Mouse (Mus musculus) embryonic facial prominence, embryonic 13.5 days (tissue): ENCODE results near the gene Plcl2. TPM values are rescaled to one million over a fixed set of nuclear protein-coding genes. Genes with fewer than 3 reads are reported as not detected.

Source experiments
- ATAC-seq: fragments of 200-750 bp; cut with Nextera tagmentation; 2 replicates; pipeline ENCODE4 v1.8.0; 2017; ENCODE audit warnings: low read depth; ENCODE audit not compliant: insufficient number of reproducible peaks, insufficient read depth, low FRiP score, low TSS enrichment
- H3K27ac ChIP-seq: fragments of 300-500 bp; sonication (generic); 2 replicates; pipeline ENCODE4 v1.5.1; 2015; ENCODE audit warnings: moderate library complexity, mild to moderate bottlenecking, inconsistent platforms
- H3K27me3 ChIP-seq: fragments of 300-500 bp; sonication (generic); 2 replicates; pipeline ENCODE4 v1.6.1; 2015; ENCODE audit warnings: mild to moderate bottlenecking, inconsistent platforms
- H3K36me3 ChIP-seq: fragments of 300-500 bp; sonication (generic); 2 replicates; pipeline ENCODE4 v1.6.1; 2015; ENCODE audit warnings: mild to moderate bottlenecking, inconsistent platforms
- H3K4me1 ChIP-seq: fragments of 300-500 bp; sonication (generic); 2 replicates; pipeline ENCODE4 v1.6.1; 2015; ENCODE audit warnings: inconsistent platforms
- H3K4me2 ChIP-seq: fragments of 300-500 bp; sonication (generic); 2 replicates; pipeline ENCODE4 v1.6.1; 2015; ENCODE audit warnings: moderate library complexity, mild to moderate bottlenecking, inconsistent platforms
- H3K4me3 ChIP-seq: fragments of 300-500 bp; sonication (generic); 2 replicates; pipeline ENCODE4 v1.5.1; 2015; ENCODE audit warnings: mild to moderate bottlenecking, inconsistent platforms
- H3K9ac ChIP-seq: fragments of 300-500 bp; sonication (generic); 2 replicates; pipeline ENCODE4 v1.6.1; 2015; ENCODE audit warnings: mild to moderate bottlenecking, inconsistent platforms
- H3K9me3 ChIP-seq: fragments of 300-500 bp; sonication (generic); 2 replicates; pipeline ENCODE4 v1.6.1; 2016; ENCODE audit warnings: inconsistent platforms
- WGBS: fragments of 180-500 bp; shearing (Covaris S2); methylation state at CpG from one replicate; pipeline ENCODE4 v1.1.7; 2015; ENCODE audit warnings: mixed read lengths; 5-methylcytosine and 5-hydroxymethylcytosine counted together
- polyA plus RNA-seq: library from polyadenylated mRNA; unstranded; fragments of >200 nt; fragmentation: Nextera tagmentation; extraction: Ambion mirVana; gene quantifications from 2 replicates; pipeline ENCODE4 v1.2.1, GENCODE M21; 2015

The Plcl2 gene
- polyA plus RNA-seq, 1 experiment from 2014 or later: 4.3 TPM

GRCm38 (mm10) chr17:50731876-50732275 lies 222.7 kb downstream of the Plcl2 start:
- no peak for ATAC-seq
- peaks cover 18% of the 10 kb centered on the region for H3K36me3 ChIP-seq
- H3K4me2 ChIP-seq: no peak overlapping the region
- no peak overlapping the region for H3K27ac ChIP-seq
- H3K27me3 ChIP-seq: no peaks in the 10 kb centered on the region
- H3K4me3 ChIP-seq: no peak overlapping the region
- no peaks in the 10 kb centered on the region for H3K9me3 ChIP-seq
- 81% methylated on average over 5 of the region's 5 CpGs for WGBS
- H3K4me1 ChIP-seq: peaks cover 8% of the 10 kb centered on the region
- H3K9ac ChIP-seq: no peak overlapping the region

GRCm38 (mm10) chr17:50733390-50733789 lies 224.2 kb downstream of the Plcl2 start:
- no peak overlapping the region for H3K4me2 ChIP-seq
- H3K27ac ChIP-seq: no peak overlapping the region
- WGBS: 86% methylated on average over 7 of the region's 7 CpGs
- no peak overlapping the region for H3K9ac ChIP-seq
- peaks cover 18% of the 10 kb centered on the region for H3K36me3 ChIP-seq
- peaks cover 8% of the 10 kb centered on the region for H3K4me1 ChIP-seq
- ATAC-seq: no peak
- H3K9me3 ChIP-seq: no peaks in the 10 kb centered on the region
- no peak overlapping the region for H3K4me3 ChIP-seq
- H3K27me3 ChIP-seq: no peaks in the 10 kb centered on the region

- H3K27me3 ChIP-seq: no peaks in the 10 kb centered on the region
- no peak overlapping the region for H3K4me3 ChIP-seq
- H3K9me3 ChIP-seq: no peaks in the 10 kb centered on the region
- WGBS: 80% methylated on average over 6 of the region's 6 CpGs
- H3K4me1 ChIP-seq: peaks cover 8% of the 10 kb centered on the region
- ATAC-seq: no peak
- no peak overlapping the region for H3K9ac ChIP-seq
- H3K36me3 ChIP-seq: peaks cover 18% of the 10 kb centered on the region
- H3K4me2 ChIP-seq: no peak overlapping the region
- no peak overlapping the region for H3K27ac ChIP-seq
Measured at GRCm38 (mm10) chr17:50734781-50735180, 225.6 kb downstream of the Plcl2 start.

- peaks cover 18% of the 10 kb centered on the region for H3K36me3 ChIP-seq
- peaks cover 8% of the 10 kb centered on the region for H3K4me1 ChIP-seq
- H3K27ac ChIP-seq: 0 out of 2 replicates have a peak overlapping the region, but pooled peaks have one; percentile 22
- no peak for ATAC-seq
- H3K27me3 ChIP-seq: no peaks in the 10 kb centered on the region
- no peak overlapping the region for H3K4me2 ChIP-seq
- no peaks in the 10 kb centered on the region for H3K9me3 ChIP-seq
- H3K4me3 ChIP-seq: no peak overlapping the region
- 74% methylated on average over 4 of the region's 4 CpGs for WGBS
- H3K9ac ChIP-seq: no peak overlapping the region
Measured at GRCm38 (mm10) chr17:50735382-50735954, 226.3 kb downstream of the Plcl2 start.

DNA sequence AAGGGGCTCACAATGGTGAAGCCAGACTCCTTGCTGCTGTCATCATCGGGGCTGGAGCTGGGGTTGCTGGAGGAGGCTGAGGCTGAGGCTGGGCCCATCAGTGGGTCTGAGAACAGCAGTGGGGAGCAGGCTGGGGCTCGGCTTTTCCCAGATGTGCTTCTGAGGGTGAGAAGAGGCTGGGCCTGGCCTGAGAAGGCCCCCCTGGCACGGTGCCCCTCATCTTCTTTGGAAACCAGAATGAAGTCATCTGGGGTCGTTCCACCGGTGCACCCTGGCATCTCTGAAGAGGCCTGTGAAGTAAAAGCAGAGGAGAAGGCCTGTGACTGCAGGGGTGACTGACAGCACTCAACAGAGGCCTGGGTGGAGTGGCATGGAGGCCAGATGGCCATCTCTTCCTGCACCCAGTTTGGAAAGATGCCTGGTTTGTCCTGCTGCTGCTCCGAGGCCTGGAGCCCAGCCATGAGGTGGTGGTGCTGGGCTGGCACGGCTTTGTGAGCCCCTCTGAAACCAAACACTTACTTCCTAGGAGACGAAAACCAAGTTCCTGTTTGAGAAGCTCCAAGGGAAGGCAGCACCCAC lies 226.8 kb downstream of the Plcl2 start:
- H3K27me3 ChIP-seq: no peaks in the 10 kb centered on the region
- no peaks in the 10 kb centered on the region for H3K9me3 ChIP-seq
- H3K27ac ChIP-seq: peak overlapping the region; percentile 22
- H3K4me3 ChIP-seq: no peak overlapping the region
- no peak overlapping the region for H3K4me2 ChIP-seq
- H3K4me1 ChIP-seq: peaks cover 8% of the 10 kb centered on the region
- H3K9ac ChIP-seq: no peak overlapping the region
- ATAC-seq: no peak
- peaks cover 20% of the 10 kb centered on the region for H3K36me3 ChIP-seq
- 66% methylated on average over 8 of the region's 8 CpGs for WGBS

- H3K9ac ChIP-seq: no peak overlapping the region
- 61% methylated on average over 2 of the region's 2 CpGs for WGBS
- no peak for ATAC-seq
Measured at GRCm38 (mm10) chr17:50737068-50737467, 227.9 kb downstream of the Plcl2 start.

More at GRCm38 (mm10) chr17:50737068-50737467, 227.9 kb downstream of the Plcl2 start:
- Histone ChIP-seq H3K27me3 (no peaks in the 10 kb centered on the region), H3K27ac (no peak overlapping the region), H3K4me2 (no peak overlapping the region), H3K9me3 (no peaks in the 10 kb centered on the region), H3K36me3 (peaks cover 26% of the 10 kb centered on the region), H3K4me3 (no peak overlapping the region), H3K4me1 (peaks cover 8% of the 10 kb centered on the region)

Other genes with a start within 250 kb of the Plcl2 start
- 0.44 and 0.58 TPM in 2 replicates for gene Dazl, start 215.8 kb upstream of the Plcl2 start, polyA plus RNA-seq